Mouse (Mus musculus): Measurements from ENCODE around the gene Gyg.

DNA sequence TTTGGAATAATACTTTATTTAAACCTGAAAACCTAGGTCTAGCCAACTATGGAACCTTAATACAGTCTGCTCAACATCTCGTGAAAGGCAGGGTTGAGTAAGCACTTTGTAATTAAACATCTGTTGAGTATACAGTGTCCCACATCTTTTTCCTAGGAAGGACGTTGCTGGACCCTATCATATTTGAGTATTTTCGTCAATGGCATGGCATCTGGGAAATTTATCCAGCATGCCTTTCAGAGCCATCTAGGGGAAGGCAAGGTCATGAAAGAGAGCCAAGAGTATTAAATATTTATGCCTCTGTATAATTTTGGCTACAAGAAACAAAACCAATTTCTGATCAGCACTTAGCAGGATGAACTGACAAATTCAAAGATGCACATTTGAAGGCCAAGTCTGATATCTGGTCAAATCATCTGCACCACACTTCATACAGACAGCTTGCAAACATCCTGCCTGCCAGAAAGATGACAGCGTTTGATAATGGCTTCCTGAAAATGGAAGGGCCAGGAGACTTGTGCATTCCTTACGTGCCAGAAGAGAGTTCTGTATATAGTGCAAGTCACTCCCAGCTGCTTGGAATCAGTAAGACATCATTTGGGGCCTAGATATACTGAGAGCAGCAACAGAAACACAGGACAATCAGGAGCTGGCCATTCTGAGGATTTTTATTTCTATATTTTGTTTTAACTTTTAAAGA is 34.0 kb upstream of the Gyg start:
- TF ChIP-seq CTCF (IDR thresholded peaks at IDR 0.05; ENCODE audit: borderline replicate concordance, control insufficient read depth, extremely low read depth, insufficient read depth, low read length, poor library complexity) (no peak), POLR2A (IDR thresholded peaks at IDR 0.05; ENCODE audit: control insufficient read depth, extremely low read depth, insufficient read depth, low read length, poor library complexity) (no peak)

Measured in thymus, adult 2 months (tissue).